Mouse (Mus musculus) midbrain, embryonic 12.5 days (tissue): ENCODE results near the gene Mrpl52. TPM values are rescaled to one million over a fixed set of nuclear protein-coding genes. Genes with fewer than 3 reads are reported as not detected.
A peak's percentile ranks its signal among the peaks of the same experiment; 100 is the strongest.

Source experiments
- ATAC-seq: fragments of 200-750 bp; cut with Nextera tagmentation; 2 replicates; pipeline ENCODE4 v1.8.0; 2017; ENCODE audit warnings: low read depth, moderate TSS enrichment, moderate library complexity; ENCODE audit not compliant: low FRiP score
- H3K27ac ChIP-seq: fragments of 300-500 bp; sonication (generic); replicated peaks from 2 replicates; pipeline ENCODE4 v1.5.1; 2016; ENCODE audit warnings: mild to moderate bottlenecking
- H3K27me3 ChIP-seq: fragments of 300-500 bp; sonication (generic); 2 replicates; pipeline ENCODE4 v1.6.1; 2016; ENCODE audit warnings: mild to moderate bottlenecking
- H3K36me3 ChIP-seq: fragments of 300-500 bp; sonication (generic); 2 replicates; pipeline ENCODE4 v1.6.1; 2016
- H3K4me1 ChIP-seq: fragments of 300-500 bp; sonication (generic); 2 replicates; pipeline ENCODE4 v1.6.1; 2016
- H3K4me2 ChIP-seq: fragments of 300-500 bp; sonication (generic); replicated peaks from 2 replicates; pipeline ENCODE4 v1.6.1; 2016; ENCODE audit warnings: mild to moderate bottlenecking, moderate library complexity
- H3K4me3 ChIP-seq: fragments of 300-500 bp; sonication (generic); 2 replicates; pipeline ENCODE4 v1.5.1; 2016; ENCODE audit warnings: mild to moderate bottlenecking
- H3K9ac ChIP-seq: fragments of 300-500 bp; sonication (generic); replicated peaks from 2 replicates; pipeline ENCODE4 v1.6.1; 2016; ENCODE audit warnings: mild to moderate bottlenecking, moderate library complexity
- H3K9me3 ChIP-seq: fragments of 300-500 bp; sonication (generic); 2 replicates; pipeline ENCODE4 v1.6.1; 2016; ENCODE audit warnings: mild to moderate bottlenecking
- WGBS: fragments of 180-500 bp; shearing (Covaris S2); methylation state at CpG from one replicate; pipeline ENCODE4 v1.1.7; 2016; 5-methylcytosine and 5-hydroxymethylcytosine counted together
- polyA plus RNA-seq: library from polyadenylated mRNA; unstranded; fragments of >200 nt; fragmentation: Nextera tagmentation; extraction: Ambion mirVana; gene quantifications from 2 replicates; pipeline ENCODE4 v1.2.1, GENCODE M21; 2016

The Mrpl52 gene
- polyA plus RNA-seq, 1 experiment from 2014 or later, result 264 TPM

- no peak for ATAC-seq
- H3K36me3 ChIP-seq, result no peaks in the 10 kb centered on the region
- no peaks in the 10 kb centered on the region for H3K4me1 ChIP-seq
- H3K9ac ChIP-seq, result no peak overlapping the region
- no peak overlapping the region for H3K4me3 ChIP-seq
- H3K27me3 ChIP-seq, result no peaks in the 10 kb centered on the region
- H3K4me2 ChIP-seq, result no peak overlapping the region
- no peaks in the 10 kb centered on the region for H3K9me3 ChIP-seq
- H3K27ac ChIP-seq, result no peak overlapping the region
These were observed 32.4 kb upstream of the Mrpl52 start for GRCm38 (mm10) chr14:54394309-54394708.

GRCm38 (mm10) chr14:54396685-54397084 lies 30.0 kb upstream of the Mrpl52 start:
- no peaks in the 10 kb centered on the region for H3K9me3 ChIP-seq
- no peak overlapping the region for H3K4me2 ChIP-seq
- no peak overlapping the region for H3K4me3 ChIP-seq
- no peak overlapping the region for H3K27ac ChIP-seq
- H3K36me3 ChIP-seq, result no peaks in the 10 kb centered on the region
- no peak for ATAC-seq
- H3K27me3 ChIP-seq, result no peaks in the 10 kb centered on the region
- no peak overlapping the region for H3K9ac ChIP-seq
- no peaks in the 10 kb centered on the region for H3K4me1 ChIP-seq
- WGBS, result 92% methylated on average over 7 of the region's 7 CpGs

- no peak overlapping the region for H3K4me3 ChIP-seq
- no peak overlapping the region for H3K27ac ChIP-seq
- no peaks in the 10 kb centered on the region for H3K36me3 ChIP-seq
- H3K27me3 ChIP-seq, result no peaks in the 10 kb centered on the region
- H3K9ac ChIP-seq, result no peak overlapping the region
- H3K4me2 ChIP-seq, result no peak overlapping the region
- H3K9me3 ChIP-seq, result no peaks in the 10 kb centered on the region
- no peaks in the 10 kb centered on the region for H3K4me1 ChIP-seq
- ATAC-seq, result no peak
- WGBS, result 85% methylated on average over 7 of the region's 7 CpGs
These were observed 28.7 kb upstream of the Mrpl52 start for GRCm38 (mm10) chr14:54397872-54398527.

GRCm38 (mm10) chr14:54398528-54398916 lies 28.2 kb upstream of the Mrpl52 start:
- H3K27ac ChIP-seq, result no peak overlapping the region
- WGBS, result 86% methylated on average over 7 of the region's 7 CpGs
- no peak overlapping the region for H3K4me2 ChIP-seq
- H3K9ac ChIP-seq, result no peak overlapping the region
- no peaks in the 10 kb centered on the region for H3K9me3 ChIP-seq
- H3K27me3 ChIP-seq, result no peaks in the 10 kb centered on the region
- H3K4me3 ChIP-seq, result no peak overlapping the region
- no peaks in the 10 kb centered on the region for H3K36me3 ChIP-seq
- ATAC-seq, result no peak
- H3K4me1 ChIP-seq, result no peaks in the 10 kb centered on the region

GRCm38 (mm10) chr14:54398921-54399382 lies 27.8 kb upstream of the Mrpl52 start:
- Histone ChIP-seq H3K27ac (no peak overlapping the region), H3K4me2 (no peak overlapping the region), H3K4me3 (no peak overlapping the region), H3K4me1 (no peaks in the 10 kb centered on the region), H3K9me3 (no peaks in the 10 kb centered on the region), H3K9ac (no peak overlapping the region), H3K36me3 (no peaks in the 10 kb centered on the region), H3K27me3 (no peaks in the 10 kb centered on the region)
- 67% methylated on average over 8 of the region's 8 CpGs for WGBS
- no peak for ATAC-seq

- no peaks in the 10 kb centered on the region for H3K27me3 ChIP-seq
- H3K36me3 ChIP-seq, result no peaks in the 10 kb centered on the region
- H3K4me1 ChIP-seq, result no peaks in the 10 kb centered on the region
- H3K9me3 ChIP-seq, result no peaks in the 10 kb centered on the region
- no peak overlapping the region for H3K9ac ChIP-seq
- no peak overlapping the region for H3K27ac ChIP-seq
- H3K4me3 ChIP-seq, result no peak overlapping the region
- WGBS, result 86% methylated on average over 3 of the region's 3 CpGs
- no peak for ATAC-seq
- no peak overlapping the region for H3K4me2 ChIP-seq
These were observed 25.0 kb upstream of the Mrpl52 start for GRCm38 (mm10) chr14:54401723-54402122.

GRCm38 (mm10) chr14:54408336-54409056 lies 18.2 kb upstream of the Mrpl52 start:
- Histone ChIP-seq H3K4me3 (no peak overlapping the region), H3K27ac (no peak overlapping the region), H3K4me1 (no peaks in the 10 kb centered on the region), H3K36me3 (no peaks in the 10 kb centered on the region), H3K27me3 (peaks cover 13% of the 10 kb centered on the region; the same call in 1 of the 2 replicates), H3K9me3 (no peaks in the 10 kb centered on the region), H3K4me2 (no peak overlapping the region), H3K9ac (no peak overlapping the region)
- no peak for ATAC-seq
- WGBS, result 83% methylated on average over 25 of the region's 25 CpGs

- no peaks in the 10 kb centered on the region for H3K9me3 ChIP-seq
- peaks cover 3% of the 10 kb centered on the region for H3K4me1 ChIP-seq
- ATAC-seq, result no peak
- H3K36me3 ChIP-seq, result no peaks in the 10 kb centered on the region
- H3K4me3 ChIP-seq, result no peak overlapping the region
- WGBS, result 82% methylated on average over 7 of the region's 7 CpGs
- H3K27me3 ChIP-seq, result peaks cover 19% of the 10 kb centered on the region; the same call in 1 of the 2 replicates
- H3K27ac ChIP-seq, result no peak overlapping the region
- H3K9ac ChIP-seq, result no peak overlapping the region
- H3K4me2 ChIP-seq, result no peak overlapping the region
These were observed 17.6 kb upstream of the Mrpl52 start for GRCm38 (mm10) chr14:54409057-54409645.

GRCm38 (mm10) chr14:54409980-54410810 lies 16.5 kb upstream of the Mrpl52 start:
- H3K4me2 ChIP-seq, result no peak overlapping the region
- no peak for ATAC-seq
- 0 out of 2 replicates have a peak overlapping the region, but pooled peaks have one; percentile 4 for H3K27ac ChIP-seq
- H3K36me3 ChIP-seq, result no peaks in the 10 kb centered on the region
- H3K4me3 ChIP-seq, result no peak overlapping the region
- peaks cover 5% of the 10 kb centered on the region for H3K4me1 ChIP-seq
- H3K9me3 ChIP-seq, result no peaks in the 10 kb centered on the region
- no peak overlapping the region for H3K9ac ChIP-seq
- H3K27me3 ChIP-seq, result peaks cover 26% of the 10 kb centered on the region
- WGBS, result 46% methylated on average over 17 of the region's 17 CpGs

GRCm38 (mm10) chr14:54412000-54412576 lies 14.6 kb upstream of the Mrpl52 start:
- Histone ChIP-seq H3K4me1 (peaks cover 11% of the 10 kb centered on the region), H3K27ac (no peak overlapping the region), H3K27me3 (peaks cover 40% of the 10 kb centered on the region), H3K4me2 (no peak overlapping the region), H3K9me3 (no peaks in the 10 kb centered on the region), H3K9ac (no peak overlapping the region), H3K36me3 (no peaks in the 10 kb centered on the region), H3K4me3 (no peak overlapping the region)
- ATAC-seq, result no peak
- WGBS, result 32% methylated on average over 9 of the region's 9 CpGs

- H3K4me2 ChIP-seq, result no peak overlapping the region
- H3K9me3 ChIP-seq, result no peaks in the 10 kb centered on the region
- no peak overlapping the region for H3K4me3 ChIP-seq
- peaks cover 11% of the 10 kb centered on the region for H3K4me1 ChIP-seq
- peaks cover 46% of the 10 kb centered on the region for H3K27me3 ChIP-seq
- ATAC-seq, result no peak
- 44% methylated on average over 2 of the region's 2 CpGs for WGBS
- H3K27ac ChIP-seq, result no peak overlapping the region
- no peaks in the 10 kb centered on the region for H3K36me3 ChIP-seq
- no peak overlapping the region for H3K9ac ChIP-seq
These were observed 14.0 kb upstream of the Mrpl52 start for GRCm38 (mm10) chr14:54412629-54413170.
